Mouse (Mus musculus) midbrain, embryonic 14.5 days (tissue): ENCODE results near the gene Cux2. TPM values are rescaled to one million over a fixed set of nuclear protein-coding genes. Genes with fewer than 3 reads are reported as not detected.

Experiments
- ATAC-seq: fragments of 200-750 bp; cut with Nextera tagmentation; 2 replicates; pipeline ENCODE4 v1.8.0; 2017; ENCODE audit warnings: moderate number of reproducible peaks, moderate library complexity; ENCODE audit not compliant: low FRiP score, low TSS enrichment
- DNase-seq: peaks from one replicate; pipeline ENCODE4 v3.0.0-alpha.2; 2015
- H3K27ac ChIP-seq: fragments of 300-500 bp; sonication (generic); replicated peaks from 2 replicates; pipeline ENCODE4 v1.5.1; 2014; ENCODE audit warnings: mild to moderate bottlenecking, low read depth, low read length, moderate library complexity
- H3K27me3 ChIP-seq: fragments of 300-500 bp; sonication (generic); 2 replicates; pipeline ENCODE4 v1.6.1; 2014; ENCODE audit warnings: low read length, control low read depth, mixed read lengths; ENCODE audit not compliant: control insufficient read depth, insufficient read depth
- H3K36me3 ChIP-seq: fragments of 300-500 bp; sonication (generic); 2 replicates; pipeline ENCODE4 v1.6.1; 2014; ENCODE audit warnings: low read length, control low read depth; ENCODE audit not compliant: control insufficient read depth, insufficient read depth
- H3K4me1 ChIP-seq: fragments of 300-500 bp; sonication (generic); 2 replicates; pipeline ENCODE4 v1.6.1; 2014; ENCODE audit warnings: mild to moderate bottlenecking, antibody characterized with exemption, low read length, control low read depth; ENCODE audit not compliant: control insufficient read depth, insufficient read depth
- H3K4me2 ChIP-seq: fragments of 300-500 bp; sonication (generic); 2 replicates; pipeline ENCODE4 v1.6.1; 2014; ENCODE audit warnings: mild to moderate bottlenecking, low read length, moderate library complexity
- H3K4me3 ChIP-seq: fragments of 300-500 bp; sonication (generic); replicated peaks from 2 replicates; pipeline ENCODE4 v1.5.1; 2014; ENCODE audit warnings: low read depth, low read length
- H3K9ac ChIP-seq: fragments of 300-500 bp; sonication (generic); replicated peaks from 2 replicates; pipeline ENCODE4 v1.6.1; 2014; ENCODE audit warnings: mild to moderate bottlenecking, low read length, moderate library complexity
- H3K9me3 ChIP-seq: fragments of 300-500 bp; sonication (generic); 2 replicates; pipeline ENCODE4 v1.6.1; 2016; ENCODE audit warnings: low read length, control low read depth, mixed read lengths; ENCODE audit not compliant: control insufficient read depth
- WGBS: fragments of 180-500 bp; shearing (Covaris S2); extraction: QIAGEN DNeasy Blood & Tissue Kit; methylation state at CpG from one replicate; pipeline ENCODE4 v1.1.7; 2014; 5-methylcytosine and 5-hydroxymethylcytosine counted together
- polyA plus RNA-seq: library from polyadenylated mRNA; unstranded; fragments of >200 nt; fragmentation: Nextera tagmentation; extraction: Ambion mirVana; gene quantifications from 2 replicates; pipeline ENCODE4 v1.2.1, GENCODE M21; 2014

The Cux2 gene
- polyA plus RNA-seq, 1 experiment from 2014 or later, result 28.8 TPM

GRCm38 (mm10) chr5:121816611-121817010 lies 233.3 kb downstream of the Cux2 start:
- Histone ChIP-seq H3K4me1 (no peaks in the 10 kb centered on the region), H3K4me2 (no peak overlapping the region), H3K27ac (no peak overlapping the region), H3K9ac (no peak overlapping the region), H3K27me3 (no peaks in the 10 kb centered on the region), H3K9me3 (no peaks in the 10 kb centered on the region), H3K36me3 (peaks cover 90% of the 10 kb centered on the region), H3K4me3 (no peak overlapping the region)
- 100% methylated on average over 2 of the region's 2 CpGs for WGBS
- ATAC-seq (no peak), DNase-seq (no peak)

- Histone ChIP-seq H3K27ac (no peak overlapping the region), H3K4me1 (no peaks in the 10 kb centered on the region), H3K36me3 (peaks cover 91% of the 10 kb centered on the region), H3K4me3 (no peak overlapping the region), H3K4me2 (no peak overlapping the region), H3K9me3 (no peaks in the 10 kb centered on the region), H3K27me3 (no peaks in the 10 kb centered on the region), H3K9ac (no peak overlapping the region)
- 95% methylated on average over 8 of the region's 8 CpGs for WGBS
- DNase-seq (no peak), ATAC-seq (no peak)
Measured at GRCm38 (mm10) chr5:121815867-121816380, 234.0 kb downstream of the Cux2 start.

- 78% methylated on average over 3 of the region's 3 CpGs for WGBS
- Histone ChIP-seq H3K27me3 (no peaks in the 10 kb centered on the region), H3K4me3 (no peak overlapping the region), H3K4me2 (no peak overlapping the region), H3K36me3 (peaks cover 90% of the 10 kb centered on the region), H3K4me1 (no peaks in the 10 kb centered on the region), H3K27ac (no peak overlapping the region), H3K9me3 (no peaks in the 10 kb centered on the region), H3K9ac (no peak overlapping the region)
- ATAC-seq (no peak), DNase-seq (peak; percentile 78)
Measured at GRCm38 (mm10) chr5:121815067-121815466, 234.8 kb downstream of the Cux2 start.

- Histone ChIP-seq H3K4me2 (no peak overlapping the region), H3K4me3 (no peak overlapping the region), H3K9me3 (no peaks in the 10 kb centered on the region), H3K27ac (no peak overlapping the region), H3K4me1 (no peaks in the 10 kb centered on the region), H3K27me3 (no peaks in the 10 kb centered on the region), H3K9ac (no peak overlapping the region), H3K36me3 (peaks cover 83% of the 10 kb centered on the region)
- DNase-seq (no peak), ATAC-seq (no peak)
- WGBS, result 96% methylated on average over 10 of the region's 10 CpGs
Measured at GRCm38 (mm10) chr5:121813744-121814143, 236.2 kb downstream of the Cux2 start.

GRCm38 (mm10) chr5:121812526-121813243 lies 237.2 kb downstream of the Cux2 start:
- Histone ChIP-seq H3K27ac (no peak overlapping the region), H3K4me1 (no peaks in the 10 kb centered on the region), H3K9ac (no peak overlapping the region), H3K36me3 (peaks cover 78% of the 10 kb centered on the region), H3K4me2 (no peak overlapping the region), H3K4me3 (no peak overlapping the region), H3K27me3 (no peaks in the 10 kb centered on the region), H3K9me3 (no peaks in the 10 kb centered on the region)
- ATAC-seq, result no peak
- DNase-seq, result no peak
- WGBS, result 94% methylated on average over 7 of the region's 7 CpGs

GRCm38 (mm10) chr5:121811485-121811931 lies 238.4 kb downstream of the Cux2 start:
- peaks cover 67% of the 10 kb centered on the region for H3K36me3 ChIP-seq
- H3K27me3 ChIP-seq, result no peaks in the 10 kb centered on the region
- 0 out of 2 replicates have a peak overlapping the region, but pooled peaks have one; percentile 28 for H3K27ac ChIP-seq
- no peaks in the 10 kb centered on the region for H3K9me3 ChIP-seq
- ATAC-seq, result no peak
- 96% methylated on average over 5 of the region's 5 CpGs for WGBS
- H3K9ac ChIP-seq, result no peak overlapping the region
- H3K4me2 ChIP-seq, result no peak overlapping the region
- H3K4me1 ChIP-seq, result no peaks in the 10 kb centered on the region
- DNase-seq, result no peak
- H3K4me3 ChIP-seq, result no peak overlapping the region

GRCm38 (mm10) chr5:121810331-121811151 lies 239.4 kb downstream of the Cux2 start:
- H3K4me3 ChIP-seq, result no peak overlapping the region
- WGBS, result 92% methylated on average over 17 of the region's 17 CpGs
- H3K4me2 ChIP-seq, result no peak overlapping the region
- H3K9ac ChIP-seq, result no peak overlapping the region
- peaks cover 57% of the 10 kb centered on the region for H3K36me3 ChIP-seq
- no peaks in the 10 kb centered on the region for H3K9me3 ChIP-seq
- DNase-seq, result no peak
- no peak overlapping the region for H3K27ac ChIP-seq
- ATAC-seq, result no peak
- no peaks in the 10 kb centered on the region for H3K4me1 ChIP-seq
- H3K27me3 ChIP-seq, result no peaks in the 10 kb centered on the region

GRCm38 (mm10) chr5:121809667-121810224 lies 240.2 kb downstream of the Cux2 start:
- no peak for ATAC-seq
- H3K27ac ChIP-seq, result no peak overlapping the region
- no peaks in the 10 kb centered on the region for H3K4me1 ChIP-seq
- no peaks in the 10 kb centered on the region for H3K9me3 ChIP-seq
- H3K4me3 ChIP-seq, result no peak overlapping the region
- no peaks in the 10 kb centered on the region for H3K27me3 ChIP-seq
- no peak overlapping the region for H3K4me2 ChIP-seq
- H3K9ac ChIP-seq, result no peak overlapping the region
- peaks cover 56% of the 10 kb centered on the region for H3K36me3 ChIP-seq
- WGBS, result 89% methylated on average over 5 of the region's 5 CpGs
- DNase-seq, result no peak
